Comparison of ENCODE assay signal across 8 mouse cellular contexts in the genomic region with DNA sequence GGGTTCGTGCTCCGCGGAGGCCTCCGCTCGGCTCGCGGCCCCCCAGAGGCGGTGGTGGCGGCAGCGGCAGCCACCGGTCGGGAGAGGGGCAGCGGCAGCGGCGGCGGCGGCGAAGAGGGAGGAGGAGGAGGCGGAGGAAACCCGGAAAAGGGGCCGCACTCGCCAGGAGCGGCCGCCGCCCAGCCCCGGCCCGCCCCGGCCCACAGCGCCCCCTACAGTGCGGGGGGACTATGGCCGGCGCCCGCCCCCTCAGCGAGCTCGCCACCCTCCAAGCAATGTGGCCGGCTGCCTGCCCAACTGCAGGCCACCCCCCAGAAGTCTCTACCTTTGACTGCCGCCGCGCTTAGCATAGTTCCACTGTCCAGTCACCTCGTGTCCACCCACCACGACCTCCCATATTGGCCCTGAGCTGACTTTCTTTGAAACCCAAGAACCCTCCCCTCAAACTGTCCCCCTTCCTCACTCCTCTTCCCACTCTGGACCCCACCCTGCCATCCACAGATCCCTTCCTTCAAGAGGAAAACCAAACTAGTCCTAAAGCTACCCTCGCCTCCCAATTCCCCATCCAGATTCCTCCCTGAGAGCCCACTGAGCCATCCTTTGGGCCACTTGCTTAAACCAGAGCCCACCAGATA. TPM values are rescaled to one million over a fixed set of nuclear protein-coding genes. Genes with fewer than 3 reads are reported as not detected.
DNase-seq lines count a peak whose midpoint lies in the region; ATAC-seq and TF ChIP-seq lines count a peak whose summit lies in the region.

No protein-coding gene starts in this region.

- H3K27ac ChIP-seq in bone marrow, adult 2 months (ENCODE audit: control insufficient read depth, insufficient read depth, low read depth, low read length, poor library complexity) = peak overlapping the region; percentile 58; the same call in 1 of the 2 replicates
- no peak overlapping the region; the same call in 1 of the 2 replicates for H3K27ac ChIP-seq in embryonic facial prominence, embryonic 15.5 days (replicated peaks)
- peak overlapping the region; percentile 96 for H3K27ac ChIP-seq in heart, embryonic 10.5 days
- no peak overlapping the region for H3K27ac ChIP-seq in kidney, embryonic 14.5 days (ENCODE audit: low read depth, low read length)
- H3K27ac ChIP-seq in liver, adult 2 months (replicated peaks; ENCODE audit: insufficient read depth, low read depth, low read length) = 0 out of 2 replicates have a peak overlapping the region, but pooled peaks have one; percentile 43

- TF ChIP-seq POLR2A in bone marrow, adult 2 months (IDR thresholded peaks at IDR 0.05; ENCODE audit: borderline replicate concordance, control insufficient read depth, low read depth, low read length) = no peak; the same call in 1 of the 2 replicates
- TF ChIP-seq POLR2A in liver, adult 2 months (IDR thresholded peaks at IDR 0.05; ENCODE audit: extremely low read depth, insufficient read depth, low read length) = no peak

- TF ChIP-seq CTCF in bone marrow, adult 2 months (IDR thresholded peaks at IDR 0.05; ENCODE audit: control insufficient read depth, insufficient read depth, low read length) = peak; percentile 48; the same call in 1 of the 2 replicates
- peak; percentile 71 for TF ChIP-seq CTCF in liver, adult 2 months (IDR thresholded peaks at IDR 0.05; ENCODE audit: low read depth, low read length)

- peaks cover 20% of the 10 kb centered on the region for H3K36me3 ChIP-seq in embryonic facial prominence, embryonic 15.5 days
- H3K36me3 ChIP-seq in heart, embryonic 10.5 days = peaks cover 33% of the 10 kb centered on the region
- peaks cover 27% of the 10 kb centered on the region for H3K36me3 ChIP-seq in kidney, embryonic 14.5 days (ENCODE audit: control insufficient read depth, insufficient read depth, low read length)
- peaks cover 17% of the 10 kb centered on the region for H3K36me3 ChIP-seq in liver, adult 2 months (ENCODE audit: control insufficient read depth, insufficient read depth, low read length)

- H3K9ac ChIP-seq in embryonic facial prominence, embryonic 15.5 days = peak overlapping the region; percentile 96
- H3K9ac ChIP-seq in kidney, embryonic 14.5 days (ENCODE audit: low read depth, low read length) = peak overlapping the region; percentile 94
- H3K9ac ChIP-seq in liver, adult 2 months (ENCODE audit: low read depth, low read length) = peak overlapping the region; percentile 99

- H3K79me2 ChIP-seq in liver, adult 2 months (ENCODE audit: control insufficient read depth, insufficient read depth, low read length) = peaks cover 19% of the 10 kb centered on the region

- no peaks in the 10 kb centered on the region for H3K27me3 ChIP-seq in embryonic facial prominence, embryonic 15.5 days
- H3K27me3 ChIP-seq in heart, embryonic 10.5 days (ENCODE audit: insufficient read depth, poor library complexity, severe bottlenecking) = no peaks in the 10 kb centered on the region
- no peaks in the 10 kb centered on the region for H3K27me3 ChIP-seq in kidney, embryonic 14.5 days (ENCODE audit: control insufficient read depth, insufficient read depth, low read length)
- no peaks in the 10 kb centered on the region for H3K27me3 ChIP-seq in liver, adult 2 months (ENCODE audit: control insufficient read depth, insufficient read depth, low read length)

- peak; percentile 93 to 95 for DNase-seq in B cell, adult 2 months
- peak; percentile 84 for DNase-seq in heart, embryonic 10.5 days (ENCODE audit: low spot score)
- DNase-seq in liver, adult 2 months (ENCODE audit: extremely low read depth, low read depth, low spot score) = peak; percentile 32
- peak; percentile 79 for DNase-seq in spleen, postnatal 36 days (ENCODE audit: low spot score in 2 of 2)

- ATAC-seq in embryonic facial prominence, embryonic 15.5 days (ENCODE audit: insufficient number of reproducible peaks, low FRiP score, low TSS enrichment, low read depth) = peak; percentile 89
- ATAC-seq in kidney, embryonic 14.5 days (ENCODE audit: low FRiP score, low TSS enrichment) = peak; percentile 92
- peak; percentile 74 for ATAC-seq in monocyte, adult 5-6 weeks (replicated peaks; ENCODE audit: insufficient number of reproducible peaks, low FRiP score, low TSS enrichment, poor library complexity, severe bottlenecking)

- no peaks in the 10 kb centered on the region for H3K9me3 ChIP-seq in embryonic facial prominence, embryonic 15.5 days (replicated peaks)
- no peaks in the 10 kb centered on the region for H3K9me3 ChIP-seq in heart, embryonic 10.5 days
- no peaks in the 10 kb centered on the region for H3K9me3 ChIP-seq in kidney, embryonic 14.5 days (ENCODE audit: control insufficient read depth, low read length)

- H3K4me2 ChIP-seq in embryonic facial prominence, embryonic 15.5 days (replicated peaks) = peak overlapping the region; percentile 66
- peak overlapping the region; percentile 58 for H3K4me2 ChIP-seq in kidney, embryonic 14.5 days (replicated peaks; ENCODE audit: low read depth, low read length)

- 2% methylated on average over 18 of the region's 42 CpGs for WGBS in bone marrow, adult 2 months
- 2% methylated on average over 27 of the region's 42 CpGs for WGBS in embryonic facial prominence, embryonic 15.5 days
- WGBS in heart, embryonic 10.5 days = 1% methylated on average over 35 of the region's 42 CpGs
- 3% methylated on average over 19 of the region's 42 CpGs for WGBS in kidney, embryonic 14.5 days
- 3% methylated on average over 33 of the region's 42 CpGs for WGBS in liver, adult 2 months

- H3K4me1 ChIP-seq in bone marrow, adult 2 months (ENCODE audit: control insufficient read depth, insufficient read depth, low read length) = no peaks in the 10 kb centered on the region; the same call in 1 of the 2 replicates
- H3K4me1 ChIP-seq in embryonic facial prominence, embryonic 15.5 days = peaks cover 23% of the 10 kb centered on the region
- peaks cover 11% of the 10 kb centered on the region; the same call in 1 of the 2 replicates for H3K4me1 ChIP-seq in heart, embryonic 10.5 days
- peaks cover 11% of the 10 kb centered on the region; the same call in 1 of the 2 replicates for H3K4me1 ChIP-seq in kidney, embryonic 14.5 days (ENCODE audit: control insufficient read depth, insufficient read depth, low read length)
- peaks cover 7% of the 10 kb centered on the region for H3K4me1 ChIP-seq in liver, adult 2 months (ENCODE audit: control insufficient read depth, insufficient read depth, low read length)

- peak overlapping the region; percentile 72 for H3K4me3 ChIP-seq in bone marrow, adult 2 months (replicated peaks; ENCODE audit: control insufficient read depth, low read depth, low read length)
- peak overlapping the region; percentile 92 for H3K4me3 ChIP-seq in embryonic facial prominence, embryonic 15.5 days (replicated peaks)
- H3K4me3 ChIP-seq in heart, embryonic 10.5 days = peak overlapping the region; percentile 97
- H3K4me3 ChIP-seq in kidney, embryonic 14.5 days (ENCODE audit: low read length) = peak overlapping the region; percentile 98
- peak overlapping the region; percentile 94 for H3K4me3 ChIP-seq in liver, adult 2 months (ENCODE audit: insufficient read depth, low read depth, low read length)

RNA-seq across cellular contexts. Expression of gene Csnk2a2, which starts 1.0 kb away (rescaled TPM):
- 16.6 and 26.1 TPM in 2 replicates for polyA plus RNA-seq in bone marrow, adult 2 months (2011; ENCODE audit: insufficient read depth, insufficient read length, low replicate concordance, missing spikeins)
- polyA plus RNA-seq in embryonic facial prominence, embryonic 15.5 days (2015; fragmentation: Nextera tagmentation; extraction: Ambion mirVana) = 11.2 and 14.6 TPM in 2 replicates
- polyA plus RNA-seq in heart, embryonic 10.5 days (2016; fragmentation: Nextera tagmentation; extraction: Ambion mirVana) = 7.4 and 11.5 TPM in 2 replicates
- 20.7 and 25.3 TPM in 2 replicates for polyA plus RNA-seq in kidney, embryonic 14.5 days (2014; fragmentation: Nextera tagmentation; extraction: Ambion mirVana)
- total RNA-seq in liver, adult 2 months (2014; rRNA removed) = 13.2 and 19.6 TPM in 2 replicates
- 8.8 and 10.1 TPM in 2 replicates for polyA plus RNA-seq in liver, adult 2 months (2012; rRNA removed)
- 16.8 to 25.0 TPM (median 22.7 TPM) in 3 replicates for total RNA-seq in monocyte, adult 5-6 weeks (2017)

RNA-seq across cellular contexts. Expression of gene Ccdc113, which starts 45.1 kb away (rescaled TPM):
- not detected in 2 replicates for polyA plus RNA-seq in bone marrow, adult 2 months (2011; ENCODE audit: insufficient read depth, insufficient read length, low replicate concordance, missing spikeins)
- 7.5 and 12.8 TPM in 2 replicates for polyA plus RNA-seq in embryonic facial prominence, embryonic 15.5 days (2015; fragmentation: Nextera tagmentation; extraction: Ambion mirVana)
- 1.4 and 2.2 TPM in 2 replicates for polyA plus RNA-seq in heart, embryonic 10.5 days (2016; fragmentation: Nextera tagmentation; extraction: Ambion mirVana)
- 0.70 and 1.0 TPM in 2 replicates for polyA plus RNA-seq in kidney, embryonic 14.5 days (2014; fragmentation: Nextera tagmentation; extraction: Ambion mirVana)
- total RNA-seq in liver, adult 2 months (2014; rRNA removed) = not detected in 2 replicates
- not detected in 2 replicates for polyA plus RNA-seq in liver, adult 2 months (2012; rRNA removed)
- not detected in 3 replicates for total RNA-seq in monocyte, adult 5-6 weeks (2017)

RNA-seq across cellular contexts. Expression of gene Cfap20, which starts 54.1 kb away (rescaled TPM):
- 34.4 and 58.0 TPM in 2 replicates for polyA plus RNA-seq in bone marrow, adult 2 months (2011; ENCODE audit: insufficient read depth, insufficient read length, low replicate concordance, missing spikeins)
- 138 and 155 TPM in 2 replicates for polyA plus RNA-seq in embryonic facial prominence, embryonic 15.5 days (2015; fragmentation: Nextera tagmentation; extraction: Ambion mirVana)
- 126 and 129 TPM in 2 replicates for polyA plus RNA-seq in heart, embryonic 10.5 days (2016; fragmentation: Nextera tagmentation; extraction: Ambion mirVana)
- 164 and 174 TPM in 2 replicates for polyA plus RNA-seq in kidney, embryonic 14.5 days (2014; fragmentation: Nextera tagmentation; extraction: Ambion mirVana)
- 39.6 and 47.1 TPM in 2 replicates for total RNA-seq in liver, adult 2 months (2014; rRNA removed)
- polyA plus RNA-seq in liver, adult 2 months (2012; rRNA removed) = 27.0 and 37.5 TPM in 2 replicates
- 27.0 to 52.7 TPM (median 36.3 TPM) in 3 replicates for total RNA-seq in monocyte, adult 5-6 weeks (2017)

Comparison
In these comparisons a context has a peak if more than half of its experiments do, and no peak if none do; other contexts are left out.
1. DNase-seq: peak in every context shown above with its lines; median percentile 94 in B cell, adult 2 months; 84 in heart, embryonic 10.5 days; 79 in spleen, postnatal 36 days; 32 in liver, adult 2 months.
2. H3K27ac ChIP-seq: peak in bone marrow, adult 2 months (single experiment), heart, embryonic 10.5 days (single experiment) and liver, adult 2 months (single experiment); none in embryonic facial prominence, embryonic 15.5 days (single experiment) and kidney, embryonic 14.5 days (single experiment).
3. Peak in every context shown above with its lines, with median percentiles within 50 percentile points of each other: H3K4me3 ChIP-seq, ATAC-seq and H3K9ac ChIP-seq.